Mouse (Mus musculus): ENCODE data around the gene Capn2. TPM values are rescaled to one million over a fixed set of nuclear protein-coding genes. Genes with fewer than 3 reads are reported as not detected.

Capn2 gene
- total RNA-seq, 2 experiments from 2014 or later, result 67.3 to 72.8 TPM

DNA sequence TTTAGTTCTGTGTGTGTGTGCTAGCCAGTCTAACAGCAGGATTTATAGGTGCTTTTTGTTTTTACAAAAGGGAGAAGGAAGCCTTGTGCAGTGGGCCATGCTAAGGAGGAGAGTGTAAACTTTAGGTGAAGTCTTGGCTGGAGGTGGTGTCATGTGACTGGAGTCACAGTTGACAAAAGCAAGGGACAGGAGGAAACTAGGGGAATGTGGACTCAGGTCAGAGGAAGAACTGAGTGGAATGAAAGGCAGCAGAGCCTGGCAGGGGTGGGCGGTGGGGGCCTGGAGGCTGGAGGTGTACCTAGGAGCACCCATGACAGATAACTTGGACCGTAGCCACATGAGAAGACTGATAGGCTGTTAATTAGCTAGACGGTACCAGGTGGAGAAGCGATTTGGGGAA, 52.1 kb downstream of the Capn2 start:
- no peak for DNase-seq (ENCODE audit: low spot score in 2 of 2)

- no peak for DNase-seq (ENCODE audit: low spot score in 2 of 2)
Measured at GRCm38 (mm10) chr1:182461813-182462212, 55.6 kb downstream of the Capn2 start.

DNA sequence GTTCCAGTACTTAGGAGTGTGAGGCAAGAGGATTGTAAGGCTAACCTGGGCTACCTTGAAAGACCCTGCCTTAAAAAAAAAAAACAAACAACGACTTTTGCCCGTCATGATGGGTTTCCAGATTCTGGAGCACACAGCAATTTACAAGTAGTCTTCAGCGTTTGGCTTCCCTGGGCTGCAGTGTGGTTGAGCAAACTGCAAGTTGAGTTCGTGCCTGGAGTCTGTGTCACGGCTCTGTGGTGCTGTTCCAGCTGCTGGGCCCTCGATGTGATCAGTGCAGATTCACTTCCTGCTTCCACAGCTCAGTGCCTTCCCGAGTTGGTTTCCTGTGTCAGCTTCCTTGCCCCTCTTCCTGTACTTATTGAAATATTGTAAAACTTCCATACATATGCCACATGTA, 56.1 kb downstream of the Capn2 start:
- no peak for DNase-seq (ENCODE audit: low spot score in 2 of 2)

DNA sequence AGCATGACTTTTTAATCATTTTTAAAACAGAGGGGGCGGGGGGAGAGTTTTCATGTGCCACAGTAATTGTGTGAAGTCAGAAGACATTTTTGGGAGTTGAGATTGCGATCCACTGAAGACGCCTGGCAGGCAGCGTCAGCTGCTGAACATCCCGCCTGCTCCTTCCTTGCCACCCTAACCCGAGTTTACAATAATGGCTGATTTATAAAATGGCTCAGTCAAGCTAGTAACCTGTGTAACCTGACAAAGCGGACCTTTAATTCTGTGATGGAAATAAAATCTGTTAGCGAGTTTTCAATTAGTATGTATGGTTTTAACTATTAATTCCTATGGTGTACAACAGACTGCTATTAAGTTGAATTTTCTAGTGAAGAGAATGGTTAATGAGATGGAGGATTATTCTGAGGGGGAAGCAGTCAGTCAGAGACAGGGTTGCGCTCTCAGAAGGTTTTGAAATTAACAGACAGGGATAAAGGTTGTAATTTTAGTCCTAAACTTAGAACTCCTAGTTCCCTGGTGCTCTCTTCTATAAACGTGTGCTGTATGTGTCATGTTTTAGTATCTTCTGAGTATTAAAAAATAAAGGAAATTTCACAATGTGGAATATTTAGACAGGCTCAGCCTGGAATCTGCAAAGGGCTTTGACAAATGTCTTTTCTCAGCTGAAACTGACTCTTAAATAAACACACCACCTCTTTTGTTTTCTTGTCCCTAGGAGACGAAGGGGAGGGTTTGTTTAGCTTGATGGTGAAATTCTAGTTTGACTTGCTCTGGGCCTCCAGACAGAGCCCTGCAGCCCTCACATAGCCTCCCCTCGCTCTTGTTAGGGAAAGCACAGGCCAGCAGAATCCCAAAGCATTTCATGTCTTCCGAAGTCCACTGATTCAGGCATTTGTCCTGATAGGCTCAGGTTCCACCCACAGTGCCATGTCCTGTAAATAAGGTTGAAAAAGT, 56.8 kb downstream of the Capn2 start:
- no peak for DNase-seq (ENCODE audit: low spot score in 2 of 2)

- DNase-seq (ENCODE audit: low spot score in 2 of 2), result no peak
Measured at GRCm38 (mm10) chr1:182459436-182459835, 58.0 kb downstream of the Capn2 start.

DNA sequence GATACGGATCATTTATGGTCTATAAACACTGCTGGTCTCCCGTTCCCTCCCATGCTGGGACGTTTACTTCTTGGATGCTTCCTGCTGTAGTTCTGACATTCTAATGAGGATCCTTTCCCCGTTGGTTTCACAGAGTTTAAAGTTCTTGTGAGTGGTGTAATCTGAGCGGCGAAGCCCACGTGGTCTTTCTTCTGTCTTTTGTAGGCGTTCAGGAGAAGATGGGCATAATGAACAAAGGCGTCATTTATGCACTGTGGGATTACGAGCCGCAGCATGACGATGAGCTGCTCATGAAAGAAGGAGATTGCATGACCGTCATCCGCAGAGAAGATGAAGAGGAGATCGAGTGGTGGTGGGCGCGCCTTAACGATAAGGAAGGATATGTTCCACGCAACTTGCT, 58.9 kb downstream of the Capn2 start:
- DNase-seq (ENCODE audit: low spot score in 2 of 2), result no peak

DNA sequence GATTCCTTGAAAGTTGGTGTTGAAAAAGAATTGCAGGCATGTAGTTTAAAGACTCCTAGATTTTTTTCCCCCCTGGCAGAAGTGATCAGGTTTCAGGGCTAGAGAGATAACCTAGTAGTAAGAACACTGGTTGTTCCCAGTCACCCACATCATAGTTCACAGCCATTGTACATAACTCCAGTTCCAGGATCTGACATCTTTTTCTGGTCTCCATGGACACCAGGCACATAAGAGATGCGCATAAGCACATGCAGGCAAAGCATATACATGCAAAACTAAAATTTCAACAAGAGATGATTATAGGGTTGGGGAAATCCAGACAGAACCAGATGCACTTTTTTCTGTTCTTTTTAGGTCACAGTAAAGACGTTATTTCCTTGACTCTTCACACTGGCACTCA, 62.3 kb downstream of the Capn2 start:
- DNase-seq (ENCODE audit: low spot score in 2 of 2), result no peak

- no peak for DNase-seq (ENCODE audit: low spot score in 2 of 2)
Measured at GRCm38 (mm10) chr1:182452473-182452872, 64.9 kb downstream of the Capn2 start.

DNA sequence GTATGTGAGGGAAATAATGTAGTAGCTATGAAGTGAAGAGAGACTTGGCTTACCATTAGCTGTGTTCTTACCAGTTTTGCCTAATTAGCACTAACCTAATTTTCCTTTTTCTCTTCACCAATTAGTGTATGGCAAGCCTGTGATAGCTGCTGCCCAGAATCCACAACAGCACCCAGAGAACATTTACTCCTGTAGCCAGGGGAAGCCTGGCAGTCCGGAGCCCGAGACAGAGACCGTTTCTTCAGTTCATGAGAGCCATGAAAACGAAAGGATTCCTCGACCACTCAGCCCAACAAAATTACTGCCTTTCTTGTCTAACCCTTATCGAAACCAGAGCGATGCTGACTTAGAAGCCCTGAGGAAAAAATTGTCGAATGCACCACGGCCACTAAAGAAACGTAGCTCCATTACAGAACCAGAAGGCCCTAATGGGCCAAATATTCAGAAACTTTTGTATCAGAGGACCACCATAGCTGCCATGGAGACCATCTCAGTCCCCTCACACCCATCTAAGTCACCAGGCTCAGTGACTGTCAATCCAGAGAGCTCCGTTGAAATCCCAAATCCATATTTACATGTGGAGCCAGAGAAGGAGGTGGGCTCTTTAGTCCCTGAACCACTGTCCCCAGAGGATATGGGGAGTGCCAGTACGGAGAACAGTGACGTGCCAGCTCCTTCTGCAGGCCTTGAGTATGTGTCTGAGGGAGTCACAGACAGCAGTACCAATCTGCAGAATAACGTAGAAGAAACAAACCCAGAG, 69.0 kb downstream of the Capn2 start:
- no peak for DNase-seq (ENCODE audit: low spot score in 2 of 2)

DNA sequence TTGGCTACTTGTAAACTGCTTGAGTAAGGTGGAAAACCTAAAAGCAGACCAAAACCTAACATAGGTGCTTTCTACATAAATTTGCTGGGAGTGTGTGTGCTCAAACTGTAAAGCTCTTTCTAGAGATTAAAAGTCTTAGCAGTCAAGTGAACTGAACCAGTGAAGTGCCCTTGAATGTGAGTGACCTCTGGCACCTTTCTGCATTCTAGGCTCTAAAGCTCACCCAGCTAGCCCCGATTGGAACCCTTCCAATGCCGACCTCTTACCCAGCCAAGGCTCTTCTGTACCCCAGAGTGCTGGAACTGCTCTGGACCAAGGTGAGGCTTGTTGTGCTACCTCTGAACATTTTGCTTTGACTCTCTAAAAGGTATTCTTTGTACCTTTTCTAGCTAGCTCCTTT, 73.3 kb downstream of the Capn2 start:
- DNase-seq (ENCODE audit: low spot score in 2 of 2), result no peak

DNA sequence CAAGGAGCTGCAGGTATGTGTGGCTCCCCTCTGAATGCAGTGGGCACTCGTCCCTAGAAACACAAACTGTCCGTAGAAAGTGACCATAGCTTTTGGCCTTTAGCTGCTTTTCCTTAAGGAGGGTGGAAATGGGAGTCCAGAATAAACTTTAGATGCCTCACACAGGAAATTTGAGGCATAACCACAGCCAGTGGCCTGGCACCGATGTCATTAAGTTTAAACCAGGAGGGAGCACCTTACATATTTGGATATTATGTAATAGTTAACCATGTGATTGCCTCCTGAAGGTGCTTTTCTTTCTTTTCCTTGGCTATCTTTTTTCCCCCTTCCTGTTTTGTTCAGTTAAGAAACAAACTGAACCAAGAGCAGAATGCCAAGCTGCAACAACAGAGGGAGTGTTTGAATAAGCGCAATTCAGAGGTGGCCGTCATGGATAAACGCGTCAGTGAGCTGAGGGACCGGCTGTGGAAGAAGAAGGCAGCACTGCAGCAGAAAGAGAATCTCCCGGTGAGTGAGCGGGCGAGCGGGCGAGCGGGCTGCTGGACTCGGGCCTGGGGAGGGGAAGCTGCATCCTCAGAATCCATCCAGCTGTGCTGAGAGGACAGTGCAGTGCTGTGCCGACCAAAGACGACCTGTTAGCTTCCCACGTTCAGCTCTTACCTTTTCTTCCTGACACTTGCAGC, 75.5 kb downstream of the Capn2 start:
- DNase-seq (ENCODE audit: low spot score in 2 of 2), result no peak

DNA sequence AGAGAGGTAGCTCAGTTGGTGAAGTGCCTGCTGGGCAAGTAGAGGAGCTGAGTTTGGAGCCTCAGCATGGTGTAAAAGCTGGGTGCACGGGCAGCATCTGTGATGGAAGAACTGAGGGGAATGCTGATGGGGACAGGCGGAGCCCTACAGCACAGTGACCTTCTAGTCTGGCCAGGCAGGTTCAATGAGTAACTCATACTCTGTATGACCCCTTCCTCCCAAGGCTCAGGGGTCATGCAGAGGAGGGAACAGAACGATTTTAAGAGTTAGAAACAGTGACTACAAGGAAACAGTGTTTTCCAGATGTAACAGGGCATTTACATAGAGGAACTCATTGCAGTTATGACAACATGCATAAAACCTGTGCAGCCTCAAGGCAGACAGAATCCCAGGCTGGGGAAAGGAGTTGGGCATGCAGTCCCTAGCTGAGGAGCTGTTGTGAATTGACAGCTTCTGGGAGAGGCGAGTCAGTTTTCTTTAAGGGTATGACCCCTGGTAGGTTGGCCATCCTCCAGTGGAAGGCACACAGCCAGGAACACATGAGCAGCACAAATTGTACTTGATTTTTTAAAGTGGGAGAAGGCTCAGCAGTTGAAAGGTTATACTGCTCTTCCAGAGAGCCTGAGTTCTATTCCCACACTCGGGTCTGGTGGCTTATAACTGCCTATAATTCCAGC, 77.7 kb downstream of the Capn2 start:
- no peak for DNase-seq (ENCODE audit: low spot score in 2 of 2)

GRCm38 (mm10) chr1:182436746-182437145, 80.7 kb downstream of the Capn2 start:
- no peak for DNase-seq (ENCODE audit: low spot score in 2 of 2)

DNA sequence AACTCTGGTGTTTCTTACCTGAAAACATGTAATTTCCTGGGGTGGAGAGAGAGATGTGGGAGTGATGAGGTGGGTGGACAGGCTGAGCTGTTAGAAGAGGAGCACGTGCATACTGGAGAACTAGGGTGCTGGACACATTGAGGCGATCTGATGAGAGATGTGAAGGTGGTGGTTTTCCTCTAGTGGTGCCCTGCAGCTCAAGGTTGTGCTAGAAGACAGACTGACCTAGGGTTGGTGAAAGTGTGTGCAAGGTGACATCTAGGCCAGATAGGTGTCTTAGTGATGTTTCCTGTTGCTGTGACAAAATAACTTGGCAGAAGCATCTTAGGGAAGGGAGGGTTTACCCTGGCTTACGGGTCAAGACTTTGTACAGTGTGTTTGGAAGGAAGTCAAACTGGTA, 85.3 kb downstream of the Capn2 start:
- no peak for DNase-seq (ENCODE audit: low spot score in 2 of 2)

- no peak for DNase-seq (ENCODE audit: low spot score in 2 of 2)
Measured at GRCm38 (mm10) chr1:182430676-182431075, 86.7 kb downstream of the Capn2 start.

DNA sequence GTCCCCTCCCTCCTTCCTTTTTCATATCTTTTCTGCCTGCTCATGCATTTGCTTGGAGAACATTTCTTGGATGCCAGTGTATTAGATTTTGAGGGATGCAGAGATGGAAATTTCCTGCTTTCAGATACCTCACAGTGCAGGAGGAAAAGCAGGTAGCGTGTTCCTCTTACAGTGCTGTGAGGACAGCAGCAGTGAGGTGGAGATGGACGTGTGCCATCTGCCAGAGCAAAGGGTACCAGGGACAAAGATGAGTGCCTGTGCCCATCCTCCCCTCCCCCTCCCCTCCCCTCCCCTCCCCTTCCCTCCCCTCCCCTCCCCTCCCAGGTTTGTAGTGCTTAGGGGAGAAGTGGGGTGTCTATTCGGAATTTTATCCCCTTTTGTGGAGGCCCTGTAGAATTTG, 87.6 kb downstream of the Capn2 start:
- no peak for DNase-seq (ENCODE audit: low spot score in 2 of 2)

DNA sequence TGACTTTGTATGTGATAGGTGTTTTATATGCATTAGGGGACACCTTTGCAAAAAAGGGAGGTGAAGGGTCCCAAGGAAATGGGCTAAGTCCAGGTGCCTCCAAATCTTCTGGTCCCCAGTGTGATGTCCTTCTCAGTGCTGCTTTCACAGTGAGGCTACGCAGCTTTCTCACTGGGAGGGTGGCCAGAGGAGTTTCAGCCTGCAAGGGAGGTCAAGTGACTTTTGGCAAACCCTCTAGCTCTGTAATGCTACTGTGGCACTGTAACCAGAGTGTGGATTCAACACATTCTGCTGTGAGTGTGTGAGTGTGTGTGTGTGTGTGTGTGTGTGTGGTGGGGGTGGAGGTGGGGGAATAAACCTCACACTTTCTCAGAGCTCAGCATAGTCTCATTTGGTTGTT, 90.0 kb downstream of the Capn2 start:
- DNase-seq (ENCODE audit: low spot score in 2 of 2), result no peak

DNA sequence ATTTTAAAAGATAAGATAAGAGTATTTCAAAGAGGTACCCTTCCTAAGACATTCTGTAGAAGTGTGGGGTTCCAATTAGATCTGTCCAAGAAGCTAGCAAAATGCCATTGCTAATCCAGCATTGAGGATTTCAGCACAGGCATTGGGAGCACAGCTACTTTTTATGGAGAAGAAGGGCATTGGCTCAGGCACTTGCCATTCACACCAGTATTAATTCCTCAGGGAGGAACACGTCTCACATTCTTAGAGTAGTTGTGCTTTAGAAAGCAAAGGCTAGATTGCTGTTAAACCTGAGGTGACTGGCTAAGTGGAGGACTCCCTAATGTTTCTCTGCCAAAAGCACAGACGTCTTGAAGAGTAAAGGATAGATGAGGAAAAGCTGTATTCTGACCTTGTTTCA, 91.0 kb downstream of the Capn2 start:
- no peak for DNase-seq (ENCODE audit: low spot score in 2 of 2)

GRCm38 (mm10) chr1:182425176-182425575, 92.2 kb downstream of the Capn2 start:
- no peak for DNase-seq (ENCODE audit: low spot score in 2 of 2)

- DNase-seq (ENCODE audit: low spot score in 2 of 2), result no peak
Measured at GRCm38 (mm10) chr1:182424274-182424673, 93.1 kb downstream of the Capn2 start.

- DNase-seq (ENCODE audit: low spot score in 2 of 2), result no peak
Measured at GRCm38 (mm10) chr1:182419481-182419880, 97.9 kb downstream of the Capn2 start.
